Mouse (Mus musculus) heart, postnatal 0 days (tissue): ENCODE measurements around the gene Lgals4. TPM values are rescaled to one million over a fixed set of nuclear protein-coding genes. Genes with fewer than 3 reads are reported as not detected.

Source experiments
- ATAC-seq: fragments of 200-750 bp; cut with Nextera tagmentation; 2 replicates; pipeline ENCODE4 v1.8.0; 2017; ENCODE audit warnings: low read depth, moderate number of reproducible peaks, moderate library complexity; ENCODE audit not compliant: insufficient read depth
- DNase-seq: peaks from one replicate; pipeline ENCODE4 v3.0.0-alpha.2; 2016; ENCODE audit warnings: low spot score
- H3K27ac ChIP-seq: fragments of 300-500 bp; sonication (generic); 2 replicates; pipeline ENCODE4 v1.5.1; 2014; ENCODE audit warnings: low read depth, mild to moderate bottlenecking
- H3K27me3 ChIP-seq: fragments of 300-500 bp; sonication (generic); 2 replicates; pipeline ENCODE4 v1.6.1; 2014; ENCODE audit warnings: low read length, mixed read lengths; ENCODE audit not compliant: control insufficient read depth, insufficient read depth
- H3K36me3 ChIP-seq: fragments of 300-500 bp; sonication (generic); replicated peaks from 2 replicates; pipeline ENCODE4 v1.6.1; 2014; ENCODE audit warnings: low read length, mixed read lengths; ENCODE audit not compliant: control insufficient read depth, insufficient read depth
- H3K4me1 ChIP-seq: fragments of 300-500 bp; sonication (generic); 2 replicates; pipeline ENCODE4 v1.6.1; 2014; ENCODE audit warnings: antibody characterized with exemption; ENCODE audit not compliant: control insufficient read depth, insufficient read depth
- H3K4me2 ChIP-seq: fragments of 300-500 bp; sonication (generic); 2 replicates; pipeline ENCODE4 v1.6.1; 2014; ENCODE audit warnings: low read depth, mild to moderate bottlenecking, low read length, moderate library complexity
- H3K4me3 ChIP-seq: fragments of 300-500 bp; sonication (generic); 2 replicates; pipeline ENCODE4 v1.5.1; 2014; ENCODE audit warnings: low read depth, low read length
- H3K9ac ChIP-seq: fragments of 300-500 bp; sonication (generic); replicated peaks from 2 replicates; pipeline ENCODE4 v1.6.1; 2014; ENCODE audit warnings: low read depth, low read length, mixed read lengths
- H3K9me3 ChIP-seq: fragments of 300-500 bp; sonication (generic); replicated peaks from 2 replicates; pipeline ENCODE4 v1.6.1; 2016; ENCODE audit warnings: low read length; ENCODE audit not compliant: control insufficient read depth
- CTCF ChIP-seq: IDR thresholded peaks from 2 replicates; pipeline ENCODE4 v1.5.1; 2016; ENCODE audit warnings: antibody characterized with exemption, control low read depth, low read depth
- EP300 ChIP-seq: IDR thresholded peaks from 2 replicates; pipeline ENCODE4 v1.6.1; 2016; ENCODE audit warnings: antibody characterized with exemption, low read depth
- WGBS: fragments of 180-500 bp; shearing (Covaris S2); extraction: QIAGEN DNeasy Blood & Tissue Kit; methylation state at CpG from one replicate; pipeline ENCODE4 v1.1.7; 2014; 5-methylcytosine and 5-hydroxymethylcytosine counted together
- polyA plus RNA-seq: library from polyadenylated mRNA; unstranded; fragments of >200 nt; fragmentation: Nextera tagmentation; extraction: Ambion mirVana; gene quantifications from 2 replicates; pipeline ENCODE4 v1.2.1, GENCODE M21; 2015
- total RNA-seq: library from RNA; depleted of rRNA; stranded (reverse); fragments of >200 nt; gene quantifications from 2 replicates; pipeline ENCODE4 v1.2.3, GENCODE M21; 2014; ENCODE audit warnings: low replicate concordance

The Lgals4 gene
- total and polyA plus RNA-seq, 2 experiments from 2014 or later: 24.1 to 30.9 TPM

- no peaks in the 10 kb centered on the region for H3K27me3 ChIP-seq
- ATAC-seq: peak; percentile 24; the same call in 1 of the 2 replicates
- 17% methylated on average over 1 of the region's 1 CpGs for WGBS
- no peak overlapping the region for H3K4me3 ChIP-seq
- no peak overlapping the region for H3K4me2 ChIP-seq
- no peaks in the 10 kb centered on the region for H3K4me1 ChIP-seq
- H3K9me3 ChIP-seq: no peaks in the 10 kb centered on the region
- no peak overlapping the region for H3K27ac ChIP-seq
- no peaks in the 10 kb centered on the region for H3K36me3 ChIP-seq
- no peak for TF ChIP-seq CTCF
- no peak for TF ChIP-seq EP300
- no peak for DNase-seq
- no peak overlapping the region for H3K9ac ChIP-seq
Measured at GRCm38 (mm10) chr7:28849700-28850236, 16.1 kb downstream of the Lgals4 start.

DNA sequence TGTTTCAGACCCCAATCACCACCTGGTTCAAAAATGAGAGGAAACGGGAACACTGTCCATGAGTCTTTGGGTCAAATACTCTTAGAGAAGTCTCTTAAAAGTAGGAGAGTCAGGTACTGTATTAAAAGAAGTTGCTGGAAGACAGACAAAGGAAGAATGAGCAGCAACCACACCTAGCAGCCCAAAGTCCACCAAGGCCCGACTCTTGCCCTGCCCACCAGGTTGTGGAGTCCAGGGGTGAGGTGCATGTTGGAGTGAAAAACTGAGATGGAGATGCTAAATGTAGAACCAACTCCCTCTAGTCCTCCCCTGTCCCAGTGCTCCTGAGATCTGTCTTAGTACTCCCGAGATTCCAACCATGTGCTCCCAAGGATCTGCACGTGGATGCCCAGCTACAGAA, 17.0 kb downstream of the Lgals4 start:
- TF ChIP-seq CTCF (no peak), EP300 (no peak)
- Histone ChIP-seq H3K4me3 (no peak overlapping the region), H3K36me3 (no peaks in the 10 kb centered on the region), H3K9me3 (no peaks in the 10 kb centered on the region), H3K9ac (no peak overlapping the region), H3K27ac (no peak overlapping the region), H3K4me1 (no peaks in the 10 kb centered on the region), H3K27me3 (no peaks in the 10 kb centered on the region), H3K4me2 (no peak overlapping the region)
- DNase-seq: no peak
- WGBS: 68% methylated on average over 4 of the region's 4 CpGs
- ATAC-seq: no peak

DNA sequence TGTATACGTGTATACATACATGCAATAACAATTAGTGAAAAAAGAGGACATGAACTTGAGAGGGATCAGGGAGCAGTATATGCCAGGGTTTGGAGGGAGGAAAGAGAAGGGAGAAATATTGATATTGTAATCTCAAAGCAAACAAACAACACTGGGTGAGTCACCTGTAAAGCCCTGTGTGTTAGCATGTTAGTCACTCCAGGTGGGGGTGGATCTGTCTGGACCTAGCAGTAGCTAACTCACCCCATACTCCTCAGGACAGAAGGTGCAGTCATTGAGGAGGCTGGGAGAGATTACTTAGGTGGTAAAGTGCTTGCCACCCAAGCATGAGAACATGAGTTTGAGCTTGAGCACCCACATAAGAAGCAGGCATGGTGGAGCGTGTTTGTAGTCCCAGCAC, 26.3 kb downstream of the Lgals4 start:
- Histone ChIP-seq H3K9me3 (peaks cover 4% of the 10 kb centered on the region; the same call in 1 of the 2 replicates), H3K4me1 (peaks cover 5% of the 10 kb centered on the region; the same call in 1 of the 2 replicates), H3K4me3 (no peak overlapping the region), H3K4me2 (no peak overlapping the region), H3K9ac (no peak overlapping the region), H3K27me3 (no peaks in the 10 kb centered on the region), H3K36me3 (no peaks in the 10 kb centered on the region), H3K27ac (no peak overlapping the region)
- ATAC-seq (no peak), DNase-seq (no peak)
- TF ChIP-seq CTCF (no peak), EP300 (no peak)
- 85% methylated on average over 2 of the region's 2 CpGs for WGBS

GRCm38 (mm10) chr7:28860898-28861297, 27.2 kb downstream of the Lgals4 start:
- H3K4me1 ChIP-seq: peaks cover 9% of the 10 kb centered on the region; the same call in 1 of the 2 replicates
- H3K9me3 ChIP-seq: peaks cover 4% of the 10 kb centered on the region; the same call in 1 of the 2 replicates
- no peak overlapping the region for H3K9ac ChIP-seq
- no peak overlapping the region for H3K27ac ChIP-seq
- no peak for ATAC-seq
- no peak overlapping the region for H3K4me3 ChIP-seq
- H3K36me3 ChIP-seq: no peaks in the 10 kb centered on the region
- WGBS: 82% methylated on average over 6 of the region's 6 CpGs
- H3K27me3 ChIP-seq: no peaks in the 10 kb centered on the region
- no peak for DNase-seq
- no peak overlapping the region for H3K4me2 ChIP-seq
- TF ChIP-seq CTCF (no peak), EP300 (no peak)

GRCm38 (mm10) chr7:28862817-28863499, 29.3 kb downstream of the Lgals4 start:
- no peak overlapping the region for H3K4me3 ChIP-seq
- no peaks in the 10 kb centered on the region for H3K27me3 ChIP-seq
- DNase-seq: no peak
- H3K36me3 ChIP-seq: no peaks in the 10 kb centered on the region
- no peak for TF ChIP-seq CTCF
- no peak for TF ChIP-seq EP300
- peaks cover 9% of the 10 kb centered on the region; the same call in 1 of the 2 replicates for H3K4me1 ChIP-seq
- no peak overlapping the region for H3K27ac ChIP-seq
- WGBS: 72% methylated on average over 15 of the region's 15 CpGs
- no peak overlapping the region for H3K9ac ChIP-seq
- H3K4me2 ChIP-seq: no peak overlapping the region
- peaks cover 4% of the 10 kb centered on the region; the same call in 1 of the 2 replicates for H3K9me3 ChIP-seq
- ATAC-seq: no peak

- H3K9ac ChIP-seq: no peak within 1 kb of the TSS
- TF ChIP-seq EP300 (no peak), CTCF (no peak)
- 72% methylated on average over 6 of the region's 6 CpGs for WGBS
- no peaks in the 10 kb centered on the region for H3K36me3 ChIP-seq
- ATAC-seq (no peak), DNase-seq (no peak)
- no peaks in the 10 kb centered on the region for H3K27me3 ChIP-seq
- H3K4me1 ChIP-seq: peaks cover 9% of the 10 kb centered on the region; the same call in 1 of the 2 replicates
- H3K4me2 ChIP-seq: no peak within 1 kb of the TSS
- H3K27ac ChIP-seq: no peak within 1 kb of the TSS
- H3K9me3 ChIP-seq: peaks cover 4% of the 10 kb centered on the region; the same call in 1 of the 2 replicates
- H3K4me3 ChIP-seq: no peak within 1 kb of the TSS
Measured at GRCm38 (mm10) chr7:28863540-28863939, 29.9 kb downstream of the Lgals4 start, which contains the start of gene Lgals7. Gene Lgals7 (plus strand): TSS chr7:28863853.
